Mouse (Mus musculus): ENCODE measurements around the gene Telo2.

GRCm38 (mm10) chr17:25057041-25057440, 58.7 kb downstream of the Telo2 start:
- TF ChIP-seq POLR2A (IDR thresholded peaks at IDR 0.05; ENCODE audit: insufficient read depth, low read depth, low read length) (no peak), CTCF (IDR thresholded peaks at IDR 0.05; ENCODE audit: insufficient read depth, low read depth, low read length) (no peak)
